Mouse (Mus musculus) liver, postnatal 0 days (tissue): ENCODE results near the gene Hist1h2bj. TPM values are rescaled to one million over a fixed set of nuclear protein-coding genes. Genes with fewer than 3 reads are reported as not detected.
"Not testable (repeated sequence)": the region's sequence is repeated elsewhere in the genome, so short reads cannot be mapped to it uniquely, and the experiment has no call there.

Source experiments
- ATAC-seq: fragments of 200-750 bp; cut with Nextera tagmentation; 2 replicates; pipeline ENCODE4 v1.8.0; 2017; ENCODE audit warnings: mild to moderate bottlenecking, moderate library complexity
- DNase-seq: peaks from one replicate; pipeline ENCODE4 v3.0.0-alpha.2; 2016
- H3K27ac ChIP-seq: fragments of 300-500 bp; sonication (generic); 2 replicates; pipeline ENCODE4 v1.5.1; 2014; ENCODE audit warnings: antibody characterized with exemption, moderate library complexity, mild to moderate bottlenecking, low read depth
- H3K27me3 ChIP-seq: fragments of 300-500 bp; sonication (generic); 2 replicates; pipeline ENCODE4 v1.6.1; 2014; ENCODE audit warnings: low read length, control low read depth, mixed read lengths; ENCODE audit not compliant: insufficient read depth
- H3K36me3 ChIP-seq: fragments of 300-500 bp; sonication (generic); replicated peaks from 2 replicates; pipeline ENCODE4 v1.6.1; 2014; ENCODE audit warnings: mild to moderate bottlenecking, control low read depth, low read length, moderate library complexity, mixed read lengths; ENCODE audit not compliant: insufficient read depth
- H3K4me1 ChIP-seq: fragments of 300-500 bp; sonication (generic); 2 replicates; pipeline ENCODE4 v1.6.1; 2014; ENCODE audit warnings: antibody characterized with exemption, mild to moderate bottlenecking, control low read depth; ENCODE audit not compliant: insufficient read depth
- H3K4me2 ChIP-seq: fragments of 300-500 bp; sonication (generic); 2 replicates; pipeline ENCODE4 v1.6.1; 2014; ENCODE audit warnings: low read depth, mild to moderate bottlenecking, low read length, moderate library complexity, mixed read lengths
- H3K4me3 ChIP-seq: fragments of 300-500 bp; sonication (generic); 2 replicates; pipeline ENCODE4 v1.5.1; 2014; ENCODE audit warnings: low read depth, low read length
- H3K9ac ChIP-seq: fragments of 300-500 bp; sonication (generic); replicated peaks from 2 replicates; pipeline ENCODE4 v1.6.1; 2014; ENCODE audit warnings: mild to moderate bottlenecking, moderate library complexity
- H3K9me3 ChIP-seq: fragments of 300-500 bp; sonication (generic); 2 replicates; pipeline ENCODE4 v1.6.1; 2016; ENCODE audit warnings: mild to moderate bottlenecking, control low read depth, low read length, mixed read lengths
- CTCF ChIP-seq: sonication (generic); IDR thresholded peaks from 2 replicates; pipeline ENCODE4 v1.5.1; 2016; ENCODE audit warnings: antibody characterized with exemption, low read depth
- EP300 ChIP-seq: IDR thresholded peaks from 2 replicates; pipeline ENCODE4 v1.6.1; 2016; ENCODE audit warnings: antibody characterized with exemption, low read depth, mild to moderate bottlenecking
- whole genome bisulfite sequencing: fragments of 180-500 bp; shearing (Covaris S2); extraction: QIAGEN DNeasy Blood & Tissue Kit; methylation state at CpG from one replicate; pipeline ENCODE4 v1.1.7; 2014; ENCODE audit not compliant: insufficient replicate concordance; 5-methylcytosine and 5-hydroxymethylcytosine counted together
- polyA plus RNA-seq: library from polyadenylated mRNA; unstranded; fragments of >200 nt; fragmentation: Nextera tagmentation; extraction: Ambion mirVana; gene quantifications from 2 replicates; pipeline ENCODE4 v1.2.1, GENCODE M21; 2015

Hist1h2bj gene
- polyA plus RNA-seq, 1 experiment from 2014 or later = 5.1 TPM

- H3K27me3 ChIP-seq = no peaks in the 10 kb centered on the region
- H3K4me1 ChIP-seq = peaks cover 7% of the 10 kb centered on the region
- H3K9ac ChIP-seq = peak overlapping the region; percentile 43
- DNase-seq (peak; percentile 57), ATAC-seq (no peak)
- H3K4me3 ChIP-seq = peak overlapping the region; percentile 49
- H3K9me3 ChIP-seq = no peaks in the 10 kb centered on the region
- no peak for TF ChIP-seq EP300
- TF ChIP-seq CTCF = no peak
- peak overlapping the region; percentile 46 for H3K27ac ChIP-seq
- no peaks in the 10 kb centered on the region for H3K36me3 ChIP-seq
- peak overlapping the region; percentile 88 for H3K4me2 ChIP-seq
- under 1% methylated on average over 14 of the region's 14 CpGs for WGBS
Observed at GRCm38 (mm10) chr13:22049737-22050440, 6.9 kb downstream of the Hist1h2bj start.

- Histone ChIP-seq H3K9me3 (no peaks in the 10 kb centered on the region), H3K4me3 (peak overlapping the region; percentile 49), H3K4me1 (peaks cover 14% of the 10 kb centered on the region), H3K27me3 (no peaks in the 10 kb centered on the region), H3K36me3 (no peaks in the 10 kb centered on the region), H3K4me2 (peak overlapping the region; percentile 88), H3K27ac (peak overlapping the region; percentile 67), H3K9ac (peak overlapping the region; percentile 60)
- DNase-seq (peak; percentile 97), ATAC-seq (peak; percentile 92)
- TF ChIP-seq EP300 (no peak), CTCF (peak; percentile 91)
- under 1% methylated on average over 52 of the region's 52 CpGs for WGBS
Observed at GRCm38 (mm10) chr13:22050591-22051522, 7.8 kb downstream of the Hist1h2bj start.

- H3K9me3 ChIP-seq = no peaks in the 10 kb centered on the region
- no peak for TF ChIP-seq EP300
- no peak for TF ChIP-seq CTCF
- no peaks in the 10 kb centered on the region for H3K36me3 ChIP-seq
- peaks cover 16% of the 10 kb centered on the region for H3K4me1 ChIP-seq
- H3K4me2 ChIP-seq = peak overlapping the region; percentile 88
- peak overlapping the region; percentile 49 for H3K4me3 ChIP-seq
- no peak overlapping the region for H3K27ac ChIP-seq
- no peak for ATAC-seq
- no peak for DNase-seq
- WGBS = 12% methylated on average over 5 of the region's 5 CpGs
- H3K27me3 ChIP-seq = no peaks in the 10 kb centered on the region
- peak overlapping the region; percentile 60 for H3K9ac ChIP-seq
Observed at GRCm38 (mm10) chr13:22051523-22051859, 8.5 kb downstream of the Hist1h2bj start.

- Histone ChIP-seq H3K27ac (no peak overlapping the region), H3K27me3 (no peaks in the 10 kb centered on the region), H3K36me3 (no peaks in the 10 kb centered on the region), H3K4me3 (no peak overlapping the region), H3K9me3 (no peaks in the 10 kb centered on the region), H3K4me1 (peaks cover 16% of the 10 kb centered on the region), H3K4me2 (no peak overlapping the region), H3K9ac (no peak overlapping the region)
- no peak for DNase-seq
- no peak for ATAC-seq
- no peak for TF ChIP-seq EP300
- no peak for TF ChIP-seq CTCF
- 84% methylated on average over 1 of the region's 1 CpGs for WGBS
Observed at GRCm38 (mm10) chr13:22053754-22054153, 10.7 kb downstream of the Hist1h2bj start.

GRCm38 (mm10) chr13:22061422-22061821 is 18.4 kb downstream of the Hist1h2bj start:
- Histone ChIP-seq H3K9ac (no peak overlapping the region), H3K27ac (no peak overlapping the region), H3K4me3 (no peak overlapping the region), H3K4me1 (no peaks in the 10 kb centered on the region), H3K9me3 (no peaks in the 10 kb centered on the region), H3K4me2 (no peak overlapping the region), H3K27me3 (no peaks in the 10 kb centered on the region), H3K36me3 (no peaks in the 10 kb centered on the region)
- TF ChIP-seq CTCF (no peak), EP300 (no peak)
- ATAC-seq = no peak
- DNase-seq = no peak
- WGBS = 54% methylated on average over 1 of the region's 1 CpGs

GRCm38 (mm10) chr13:22063468-22063867 is 20.5 kb downstream of the Hist1h2bj start:
- Histone ChIP-seq H3K36me3 (no peaks in the 10 kb centered on the region), H3K9ac (no peak overlapping the region), H3K4me3 (no peak overlapping the region), H3K4me1 (no peaks in the 10 kb centered on the region), H3K9me3 (no peaks in the 10 kb centered on the region), H3K27ac (no peak overlapping the region), H3K27me3 (no peaks in the 10 kb centered on the region), H3K4me2 (no peak overlapping the region)
- WGBS = 43% methylated on average over 1 of the region's 1 CpGs
- TF ChIP-seq EP300 = no peak
- no peak for TF ChIP-seq CTCF
- no peak for DNase-seq
- no peak for ATAC-seq

GRCm38 (mm10) chr13:22084140-22084539 is 41.1 kb downstream of the Hist1h2bj start, which contains the start of gene Vmn1r188:
Vmn1r188 (plus strand) TSS chr13:22084440.
- ATAC-seq, H3K27me3 ChIP-seq, H3K36me3 ChIP-seq, DNase-seq, H3K9ac ChIP-seq, H3K27ac ChIP-seq, H3K4me3 ChIP-seq, H3K9me3 ChIP-seq, H3K4me2 ChIP-seq, H3K4me1 ChIP-seq: not testable (repeated sequence)
- WGBS = 52% methylated on average over 1 of the region's 1 CpGs
